Mouse (Mus musculus) forebrain, embryonic 14.5 days (tissue): ENCODE measurements around the gene Usp15. TPM values are rescaled to one million over a fixed set of nuclear protein-coding genes. Genes with fewer than 3 reads are reported as not detected.

Experiments
- ATAC-seq: fragments of 200-750 bp; cut with Nextera tagmentation; 2 replicates; pipeline ENCODE4 v1.8.0; 2017; ENCODE audit warnings: mild to moderate bottlenecking, moderate library complexity
- DNase-seq: peaks from one replicate; pipeline ENCODE4 v3.0.0-alpha.2; 2015; ENCODE audit warnings: low spot score
- H3K27ac ChIP-seq: fragments of 300-500 bp; sonication (generic); 2 replicates; pipeline ENCODE4 v1.5.1; 2014; ENCODE audit warnings: low read depth, mild to moderate bottlenecking, control low read depth, low read length, moderate library complexity
- H3K27me3 ChIP-seq: fragments of 300-500 bp; sonication (generic); replicated peaks from 2 replicates; pipeline ENCODE4 v1.6.1; 2014; ENCODE audit warnings: low read length, control low read depth, mixed read lengths; ENCODE audit not compliant: control insufficient read depth, insufficient read depth
- H3K36me3 ChIP-seq: fragments of 300-500 bp; sonication (generic); 2 replicates; pipeline ENCODE4 v1.6.1; 2014; ENCODE audit warnings: low read length, control low read depth; ENCODE audit not compliant: control insufficient read depth, insufficient read depth
- H3K4me1 ChIP-seq: fragments of 300-500 bp; sonication (generic); 2 replicates; pipeline ENCODE4 v1.6.1; 2014; ENCODE audit warnings: antibody characterized with exemption, low read length, control low read depth; ENCODE audit not compliant: control insufficient read depth, insufficient read depth
- H3K4me2 ChIP-seq: fragments of 300-500 bp; sonication (generic); 2 replicates; pipeline ENCODE4 v1.6.1; 2014; ENCODE audit warnings: mild to moderate bottlenecking, control low read depth, low read length
- H3K4me3 ChIP-seq: fragments of 300-500 bp; sonication (generic); 2 replicates; pipeline ENCODE4 v1.5.1; 2014; ENCODE audit warnings: low read depth, low read length, control low read depth
- H3K9ac ChIP-seq: fragments of 300-500 bp; sonication (generic); 2 replicates; pipeline ENCODE4 v1.6.1; 2014; ENCODE audit warnings: mild to moderate bottlenecking, low read length, control low read depth, moderate library complexity
- H3K9me3 ChIP-seq: fragments of 300-500 bp; sonication (generic); replicated peaks from 2 replicates; pipeline ENCODE4 v1.6.1; 2016; ENCODE audit warnings: low read length, control low read depth, mixed read lengths; ENCODE audit not compliant: control insufficient read depth
- WGBS: fragments of 180-500 bp; shearing (Covaris S2); extraction: QIAGEN DNeasy Blood & Tissue Kit; methylation state at CpG from one replicate; pipeline ENCODE4 v1.1.7; 2014; 5-methylcytosine and 5-hydroxymethylcytosine counted together
- polyA plus RNA-seq: library from polyadenylated mRNA; unstranded; fragments of >200 nt; fragmentation: Nextera tagmentation; extraction: Ambion mirVana; gene quantifications from 2 replicates; pipeline ENCODE4 v1.2.1, GENCODE M21; 2014

Usp15 gene
- polyA plus RNA-seq, 1 experiment from 2014 or later = 63.9 TPM

GRCm38 (mm10) chr10:123101303-123101702, 95.5 kb downstream of the Usp15 start:
- no peak for ATAC-seq
- Histone ChIP-seq H3K27ac (no peak overlapping the region), H3K9ac (no peak overlapping the region), H3K27me3 (no peaks in the 10 kb centered on the region), H3K9me3 (no peaks in the 10 kb centered on the region), H3K4me2 (no peak overlapping the region), H3K36me3 (no peaks in the 10 kb centered on the region), H3K4me1 (no peaks in the 10 kb centered on the region), H3K4me3 (no peak overlapping the region)
- no peak for DNase-seq
- 72% methylated on average over 1 of the region's 1 CpGs for WGBS

- DNase-seq = no peak
- no peak overlapping the region for H3K27ac ChIP-seq
- H3K4me3 ChIP-seq = no peak overlapping the region
- no peaks in the 10 kb centered on the region for H3K36me3 ChIP-seq
- no peaks in the 10 kb centered on the region for H3K27me3 ChIP-seq
- WGBS = 87% methylated on average over 2 of the region's 2 CpGs
- H3K4me1 ChIP-seq = no peaks in the 10 kb centered on the region
- no peaks in the 10 kb centered on the region for H3K9me3 ChIP-seq
- ATAC-seq = no peak
- H3K4me2 ChIP-seq = no peak overlapping the region
- no peak overlapping the region for H3K9ac ChIP-seq
These were observed 96.2 kb downstream of the Usp15 start for GRCm38 (mm10) chr10:123100584-123100983.

- no peaks in the 10 kb centered on the region for H3K27me3 ChIP-seq
- no peak overlapping the region for H3K4me3 ChIP-seq
- 87% methylated on average over 7 of the region's 7 CpGs for WGBS
- H3K4me2 ChIP-seq = no peak overlapping the region
- no peak overlapping the region for H3K27ac ChIP-seq
- H3K4me1 ChIP-seq = no peaks in the 10 kb centered on the region
- DNase-seq = no peak
- no peak overlapping the region for H3K9ac ChIP-seq
- H3K36me3 ChIP-seq = no peaks in the 10 kb centered on the region
- ATAC-seq = no peak
- no peaks in the 10 kb centered on the region for H3K9me3 ChIP-seq
These were observed 102.3 kb downstream of the Usp15 start for GRCm38 (mm10) chr10:123094504-123094903.

GRCm38 (mm10) chr10:123092577-123092976, 104.2 kb downstream of the Usp15 start:
- no peak overlapping the region for H3K27ac ChIP-seq
- H3K4me1 ChIP-seq = no peaks in the 10 kb centered on the region
- 76% methylated on average over 3 of the region's 3 CpGs for WGBS
- ATAC-seq = no peak
- H3K4me3 ChIP-seq = no peak overlapping the region
- no peaks in the 10 kb centered on the region for H3K9me3 ChIP-seq
- no peak for DNase-seq
- H3K36me3 ChIP-seq = no peaks in the 10 kb centered on the region
- H3K9ac ChIP-seq = no peak overlapping the region
- H3K27me3 ChIP-seq = no peaks in the 10 kb centered on the region
- no peak overlapping the region for H3K4me2 ChIP-seq

- peak; percentile 82 for DNase-seq
- peak; percentile 44; the same call in 1 of the 2 replicates for ATAC-seq
These were observed 105.1 kb downstream of the Usp15 start for GRCm38 (mm10) chr10:123091737-123092136.

GRCm38 (mm10) chr10:123089425-123089930, 107.3 kb downstream of the Usp15 start:
- Histone ChIP-seq H3K27ac (no peak overlapping the region), H3K9ac (no peak overlapping the region), H3K4me1 (no peaks in the 10 kb centered on the region), H3K9me3 (no peaks in the 10 kb centered on the region), H3K36me3 (no peaks in the 10 kb centered on the region), H3K4me2 (no peak overlapping the region), H3K27me3 (no peaks in the 10 kb centered on the region), H3K4me3 (no peak overlapping the region)
- no peak for ATAC-seq
- no peak for DNase-seq
- 78% methylated on average over 12 of the region's 12 CpGs for WGBS

More at GRCm38 (mm10) chr10:123091737-123092136, 105.1 kb downstream of the Usp15 start:
- H3K27ac ChIP-seq = no peak overlapping the region
- H3K4me1 ChIP-seq = no peaks in the 10 kb centered on the region
- H3K9me3 ChIP-seq = no peaks in the 10 kb centered on the region
- 33% methylated on average over 5 of the region's 5 CpGs for WGBS
- H3K4me2 ChIP-seq = no peak overlapping the region
- H3K27me3 ChIP-seq = no peaks in the 10 kb centered on the region
- no peak overlapping the region for H3K9ac ChIP-seq
- H3K4me3 ChIP-seq = no peak overlapping the region
- no peaks in the 10 kb centered on the region for H3K36me3 ChIP-seq

- H3K9ac ChIP-seq = no peak overlapping the region
- no peak overlapping the region for H3K4me2 ChIP-seq
- no peaks in the 10 kb centered on the region for H3K27me3 ChIP-seq
- no peaks in the 10 kb centered on the region for H3K9me3 ChIP-seq
- no peaks in the 10 kb centered on the region for H3K4me1 ChIP-seq
- H3K4me3 ChIP-seq = no peak overlapping the region
- 73% methylated on average over 2 of the region's 2 CpGs for WGBS
- ATAC-seq (no peak), DNase-seq (no peak)
- H3K36me3 ChIP-seq = no peaks in the 10 kb centered on the region
- H3K27ac ChIP-seq = no peak overlapping the region
These were observed 109.9 kb downstream of the Usp15 start for GRCm38 (mm10) chr10:123086847-123087246.

- Histone ChIP-seq H3K9ac (no peak overlapping the region), H3K36me3 (no peaks in the 10 kb centered on the region), H3K4me1 (no peaks in the 10 kb centered on the region), H3K4me3 (no peak overlapping the region), H3K9me3 (no peaks in the 10 kb centered on the region), H3K27ac (no peak overlapping the region), H3K4me2 (no peak overlapping the region), H3K27me3 (no peaks in the 10 kb centered on the region)
- WGBS = 73% methylated on average over 10 of the region's 10 CpGs
- DNase-seq (no peak), ATAC-seq (no peak)
These were observed 111.7 kb downstream of the Usp15 start for GRCm38 (mm10) chr10:123084900-123085641.

GRCm38 (mm10) chr10:123084307-123084706, 112.5 kb downstream of the Usp15 start:
- Histone ChIP-seq H3K4me2 (no peak overlapping the region), H3K27me3 (no peaks in the 10 kb centered on the region), H3K9ac (no peak overlapping the region), H3K9me3 (no peaks in the 10 kb centered on the region), H3K36me3 (no peaks in the 10 kb centered on the region), H3K27ac (no peak overlapping the region), H3K4me1 (no peaks in the 10 kb centered on the region), H3K4me3 (no peak overlapping the region)
- ATAC-seq (peak; percentile 50; the same call in 1 of the 2 replicates), DNase-seq (no peak)
- 49% methylated on average over 9 of the region's 9 CpGs for WGBS
